Mouse (Mus musculus) megakaryocyte-erythroid progenitor cell, adult 5-6 weeks (primary cell): Measurements from ENCODE around the gene Pop5. TPM values are rescaled to one million over a fixed set of nuclear protein-coding genes. Genes with fewer than 3 reads are reported as not detected.

ENCODE experiments used
- ATAC-seq: replicated peaks from 2 replicates; pipeline ENCODE4 v1.8.0; 2016; ENCODE audit warnings: mild to moderate bottlenecking, inconsistent platforms; ENCODE audit not compliant: severe bottlenecking, poor library complexity, low FRiP score, low TSS enrichment
- total RNA-seq, 2 experiments: library from RNA; stranded (forward) in 1 of 2; stranded (reverse) in 1 of 2; fragments of 200-1000, 215-1000 nt in 1 of 2; fragments of >200 nt in 1 of 2; fragmentation: Nextera tagmentation in 1 of 2; gene quantifications; 2 replicates each; pipeline ENCODE4 v1.2.3; 2014 to 2017

The Pop5 gene
- total RNA-seq, 2 experiments from 2014 or later = 136 to 154 TPM

DNA sequence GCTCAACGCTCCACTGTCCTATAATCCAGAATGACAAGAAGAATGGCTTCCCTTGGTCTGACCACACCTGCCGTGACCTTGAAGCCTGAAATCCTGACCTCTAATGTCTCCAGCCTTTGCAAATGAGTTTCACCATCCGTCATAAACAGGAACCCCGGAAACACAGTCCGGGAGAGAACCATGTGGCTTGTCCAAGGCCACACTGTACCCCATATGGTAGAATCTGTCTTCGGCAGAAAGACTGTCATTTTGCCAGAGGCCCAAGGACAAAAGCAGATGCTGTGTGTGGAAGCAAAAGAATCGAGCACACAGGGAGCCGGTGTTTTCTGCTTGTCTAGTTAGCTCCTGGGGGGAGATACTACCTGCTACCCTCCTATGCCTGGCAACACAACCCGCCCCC lies 23.2 kb upstream of the Pop5 start:
- no peak for ATAC-seq

GRCm38 (mm10) chr5:115212861-115213260 lies 22.8 kb upstream of the Pop5 start:
- no peak for ATAC-seq

- no peak for ATAC-seq
These were observed 20.8 kb upstream of the Pop5 start for GRCm38 (mm10) chr5:115214864-115215263.

- no peak for ATAC-seq
These were observed 20.1 kb upstream of the Pop5 start for GRCm38 (mm10) chr5:115215273-115216185.

- ATAC-seq = peak; percentile 51
These were observed 17.6 kb upstream of the Pop5 start for GRCm38 (mm10) chr5:115217998-115218397.

GRCm38 (mm10) chr5:115220931-115221640 lies 14.6 kb upstream of the Pop5 start:
- no peak for ATAC-seq

GRCm38 (mm10) chr5:115222485-115222884 lies 13.2 kb upstream of the Pop5 start:
- no peak for ATAC-seq

- ATAC-seq = no peak
These were observed 4.6 kb upstream of the Pop5 start for GRCm38 (mm10) chr5:115230830-115231551.

DNA sequence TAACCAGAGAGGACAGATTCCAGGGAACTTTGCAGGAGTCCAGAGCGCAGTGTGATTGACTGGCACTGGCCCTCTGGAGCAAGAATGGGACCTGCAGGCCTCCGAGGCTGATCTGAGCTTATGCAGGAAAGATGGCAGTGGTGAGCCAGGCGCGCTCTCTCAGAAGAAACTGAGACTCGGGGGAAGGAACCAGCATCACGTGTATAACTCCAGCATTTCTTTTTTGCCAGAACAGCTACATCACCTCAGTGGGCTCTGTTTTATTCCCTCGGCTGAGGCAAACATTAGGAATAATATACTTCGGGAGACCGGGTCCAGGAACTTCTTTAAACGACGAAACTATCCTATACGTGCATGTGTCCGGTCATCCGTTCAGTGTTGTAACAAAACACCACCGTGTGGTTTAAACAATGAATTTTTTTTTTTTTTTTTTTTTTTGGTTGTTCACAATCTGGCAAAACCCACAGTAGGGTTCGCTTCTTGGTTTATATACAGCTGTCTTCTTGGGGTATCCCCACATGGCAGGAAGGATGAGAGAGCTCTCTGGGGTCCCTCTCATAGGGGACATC lies 4.0 kb upstream of the Pop5 start:
- no peak for ATAC-seq

- ATAC-seq = no peak
These were observed 3.1 kb upstream of the Pop5 start for GRCm38 (mm10) chr5:115232516-115232915.

DNA sequence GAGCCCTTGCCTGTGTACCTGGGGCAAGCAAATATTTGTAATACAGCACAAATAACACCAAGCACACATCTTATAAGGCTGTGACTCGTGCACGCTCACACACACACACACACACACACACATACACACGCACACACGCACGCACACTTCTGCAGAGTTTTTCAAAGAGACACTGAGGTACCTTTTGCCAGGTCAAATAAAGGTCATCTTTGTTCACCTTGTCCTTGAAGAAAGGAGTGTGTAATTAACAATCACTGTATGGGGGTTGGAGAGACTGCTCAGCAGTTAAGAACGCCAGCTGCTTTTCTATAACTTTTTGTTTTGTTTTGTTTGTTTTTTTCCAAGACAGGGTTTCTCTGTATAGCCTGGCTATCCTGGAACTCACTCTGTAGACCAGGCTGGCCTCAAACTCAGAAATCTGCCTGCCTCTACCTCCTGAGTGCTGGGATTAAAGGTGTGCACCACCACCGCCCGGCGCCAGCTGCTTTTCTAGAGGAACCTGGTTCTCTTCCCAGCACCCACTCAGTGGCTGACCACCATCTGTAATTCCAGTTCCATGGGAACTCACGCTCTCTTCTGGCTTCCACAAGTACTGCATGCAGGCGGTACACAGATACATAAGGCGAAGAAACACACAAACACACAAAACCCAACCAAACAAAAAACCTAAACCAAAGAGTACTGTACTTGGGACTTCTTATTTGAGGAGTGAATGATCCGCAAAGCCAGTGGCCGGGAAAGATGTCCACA lies 2.4 kb upstream of the Pop5 start:
- ATAC-seq = no peak

GRCm38 (mm10) chr5:115234519-115234918 lies 1.1 kb upstream of the Pop5 start:
- ATAC-seq = no peak

DNA sequence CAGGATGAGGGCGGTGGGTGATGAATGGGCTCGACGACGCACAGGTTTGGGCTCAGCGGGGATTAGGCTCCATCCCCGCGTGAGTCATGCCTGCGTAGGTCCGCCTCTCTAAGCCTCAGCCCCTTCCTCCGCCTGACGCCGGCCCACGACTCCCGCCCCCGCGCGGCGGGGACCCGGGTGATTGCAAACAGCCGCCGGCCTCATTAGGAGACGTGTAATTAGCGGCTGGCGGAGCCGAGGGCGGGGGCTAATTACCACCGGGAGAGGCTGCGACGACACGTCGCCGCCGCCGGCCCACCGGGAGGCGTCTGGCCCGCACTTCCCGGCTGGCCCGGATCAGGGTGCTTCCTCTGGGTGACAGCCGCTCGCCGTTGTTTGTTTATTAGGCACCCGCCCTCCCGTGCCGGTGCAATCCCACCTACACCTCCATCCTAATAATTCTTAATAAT lies 289 bp upstream of the Pop5 start:
- no peak for ATAC-seq

GRCm38 (mm10) chr5:115237803-115238728 lies 2.4 kb downstream of the Pop5 start:
- peak; percentile 75 for ATAC-seq

- ATAC-seq = no peak
These were observed 3.1 kb downstream of the Pop5 start for GRCm38 (mm10) chr5:115238729-115239195.

DNA sequence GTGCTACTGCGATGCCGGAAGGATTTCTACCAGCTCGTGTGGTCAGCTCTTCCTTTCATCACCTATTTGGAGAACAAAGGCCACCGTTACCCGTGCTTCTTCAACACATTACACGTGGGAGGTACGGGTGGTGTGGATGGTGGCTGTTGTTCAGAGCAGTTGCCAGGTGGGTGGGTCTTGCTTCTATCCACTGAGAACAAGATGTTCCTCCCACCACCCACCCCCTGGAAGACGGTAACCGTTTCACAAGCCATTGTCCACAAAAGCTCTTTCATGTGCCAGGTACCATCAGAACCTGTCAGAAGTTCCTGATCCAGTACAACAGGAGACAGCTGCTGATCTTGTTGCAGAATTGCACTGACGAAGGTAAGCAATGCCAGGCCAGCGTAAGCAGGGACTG lies 4.6 kb downstream of the Pop5 start:
- no peak for ATAC-seq

DNA sequence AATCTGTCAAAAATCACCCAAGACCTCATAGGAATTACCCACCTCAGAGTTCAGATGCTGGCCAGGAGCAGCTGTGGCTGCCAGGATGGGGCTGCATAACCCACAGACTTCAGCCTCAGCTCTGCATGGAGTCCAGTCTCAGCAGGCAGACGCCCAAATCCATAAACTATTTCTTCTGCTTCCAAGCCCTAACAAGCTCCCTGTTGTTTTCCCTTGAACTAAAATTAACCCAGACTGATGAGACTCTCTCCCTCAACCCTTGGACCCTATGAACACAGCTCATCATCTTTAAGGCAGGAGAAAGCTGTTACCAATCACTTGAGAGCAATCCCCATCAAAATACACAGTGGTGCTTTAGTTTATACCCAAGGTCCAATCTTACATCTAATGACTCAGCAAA lies 19.8 kb downstream of the Pop5 start:
- ATAC-seq = no peak
